15 mouse cellular contexts compared by ENCODE assay signal in the genomic region with DNA sequence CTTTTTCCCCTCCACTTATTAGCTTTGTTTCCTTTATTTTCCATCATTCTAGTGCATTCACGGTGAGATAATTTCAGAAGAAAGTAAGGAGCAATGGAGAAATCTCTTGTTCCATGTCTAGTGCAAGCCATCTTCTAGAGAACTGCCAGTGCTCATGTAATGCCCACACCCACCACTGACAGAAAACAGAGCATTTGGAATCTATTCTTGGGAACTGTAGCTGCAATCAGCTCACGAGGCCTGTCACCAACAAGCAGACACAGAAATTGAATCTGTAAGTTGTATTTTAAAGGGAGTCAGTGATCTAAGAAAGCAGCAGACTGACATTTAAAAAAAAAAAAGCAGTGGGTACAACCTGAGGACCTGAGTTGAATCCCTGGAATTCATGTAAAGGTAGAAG.
A peak's percentile ranks its signal among the peaks of the same experiment; 100 is the strongest.
DNase-seq lines count a peak whose midpoint lies in the region; ATAC-seq lines count a peak whose summit lies in the region.
"Had no signal": no experiment of that assay in that cellular context is flagged by ENCODE, and none has a peak within 500 bp of the region (broad histone marks: within the 10 kb centered on the region; RNA-seq: fewer than 3 reads in every experiment).

No protein-coding gene starts in this region.

- no peak for ATAC-seq in megakaryocyte progenitor cell, adult 5-6 weeks (replicated peaks; ENCODE audit: poor library complexity)
- ATAC-seq: forebrain, embryonic 15.5 days; intestine, embryonic 15.5 days; liver, embryonic 12.5 days; Patski had no signal

- peak; percentile 91 for DNase-seq in heart, adult 11 months
- no peak for DNase-seq in heart, postnatal 36 days
- peak; percentile 59 for DNase-seq in right cerebral cortex, adult 18-20 months
- no peak for DNase-seq in right cerebral cortex, postnatal 4 days
- peak; percentile 69 for DNase-seq in layer of hippocampus, adult 9-11 months
- peak; percentile 76 for DNase-seq in telencephalon, adult 2 months (ENCODE audit: low read depth, low spot score)
- DNase-seq in yolk sac, embryonic 10.5 days (ENCODE audit: low spot score) = no peak
- DNase-seq: cerebellum, postnatal 14 days; gastrocnemius, postnatal 36 days; thymus, postnatal 36 days had no signal

- intact Hi-C loops in heart, postnatal 36 days (cut with DNase I) = no loop called here

Comparison
In these comparisons a context has a peak if more than half of its experiments do, and no peak if none do; other contexts are left out.
1. DNase-seq: peak in heart, adult 11 months (single experiment), right cerebral cortex, adult 18-20 months (single experiment), layer of hippocampus, adult 9-11 months (single experiment) and telencephalon, adult 2 months (single experiment); none in heart, postnatal 36 days (0 of 2), right cerebral cortex, postnatal 4 days (single experiment) and yolk sac, embryonic 10.5 days (single experiment).